Mouse (Mus musculus): ENCODE results near the gene Spon1. TPM values are rescaled to one million over a fixed set of nuclear protein-coding genes. Genes with fewer than 3 reads are reported as not detected.

Gene Spon1
- polyA plus RNA-seq, 1 experiment from 2014 or later = 13.9 TPM

DNA sequence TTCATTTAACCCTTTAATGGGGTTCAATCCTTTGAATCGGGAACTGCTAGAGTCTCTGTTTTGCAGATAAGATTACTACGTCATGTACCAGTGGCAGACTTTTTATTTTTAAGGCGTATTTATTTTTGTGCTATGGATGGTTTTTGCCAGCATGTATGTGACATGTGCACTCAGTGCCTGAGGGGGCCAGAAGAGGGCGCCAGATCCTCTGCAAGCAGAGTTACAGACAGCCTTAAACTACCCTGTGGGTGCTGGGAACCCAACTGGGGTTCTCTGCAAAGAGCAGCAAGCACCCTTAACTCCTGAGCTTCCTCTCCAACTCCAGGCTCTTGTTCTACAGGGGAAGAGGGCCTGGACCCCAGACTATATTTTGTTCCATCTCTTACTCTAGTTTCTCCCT is 23.2 kb upstream of the Spon1 start:
- Histone ChIP-seq H3K4me1 (replicated peaks; ENCODE audit: control insufficient read depth, insufficient read depth, low read length) (no peaks in the 10 kb centered on the region), H3K27me3 (ENCODE audit: control insufficient read depth, insufficient read depth, low read depth, low read length) (no peaks in the 10 kb centered on the region), H3K9me3 (ENCODE audit: control insufficient read depth, low read length) (no peaks in the 10 kb centered on the region), H3K4me2 (ENCODE audit: low read depth, low read length) (no peak overlapping the region), H3K36me3 (ENCODE audit: control insufficient read depth, insufficient read depth, low read length) (no peaks in the 10 kb centered on the region), H3K9ac (ENCODE audit: low read length) (no peak overlapping the region), H3K27ac (ENCODE audit: low read length) (no peak overlapping the region), H3K4me3 (ENCODE audit: low read length) (no peak overlapping the region)
- ATAC-seq (ENCODE audit: low read depth) = no peak
- WGBS = 81% methylated on average over 4 of the region's 4 CpGs

GRCm38 (mm10) chr7:113743982-113744381 is 21.8 kb upstream of the Spon1 start:
- no peak overlapping the region for H3K4me2 ChIP-seq (ENCODE audit: low read depth, low read length)
- no peak overlapping the region for H3K4me3 ChIP-seq (ENCODE audit: low read length)
- no peaks in the 10 kb centered on the region for H3K27me3 ChIP-seq (ENCODE audit: control insufficient read depth, insufficient read depth, low read depth, low read length)
- no peak overlapping the region for H3K9ac ChIP-seq (ENCODE audit: low read length)
- ATAC-seq (ENCODE audit: low read depth) = no peak
- 25% methylated on average over 5 of the region's 5 CpGs for WGBS
- no peaks in the 10 kb centered on the region for H3K9me3 ChIP-seq (ENCODE audit: control insufficient read depth, low read length)
- no peak overlapping the region for H3K27ac ChIP-seq (ENCODE audit: low read length)
- no peaks in the 10 kb centered on the region for H3K4me1 ChIP-seq (replicated peaks; ENCODE audit: control insufficient read depth, insufficient read depth, low read length)
- no peaks in the 10 kb centered on the region for H3K36me3 ChIP-seq (ENCODE audit: control insufficient read depth, insufficient read depth, low read length)

- no peak for ATAC-seq (ENCODE audit: low read depth)
- Histone ChIP-seq H3K36me3 (ENCODE audit: control insufficient read depth, insufficient read depth, low read length) (no peaks in the 10 kb centered on the region), H3K27ac (ENCODE audit: low read length) (no peak overlapping the region), H3K4me3 (ENCODE audit: low read length) (no peak overlapping the region), H3K4me1 (replicated peaks; ENCODE audit: control insufficient read depth, insufficient read depth, low read length) (no peaks in the 10 kb centered on the region), H3K4me2 (ENCODE audit: low read depth, low read length) (no peak overlapping the region), H3K9ac (ENCODE audit: low read length) (no peak overlapping the region), H3K9me3 (ENCODE audit: control insufficient read depth, low read length) (no peaks in the 10 kb centered on the region), H3K27me3 (ENCODE audit: control insufficient read depth, insufficient read depth, low read depth, low read length) (no peaks in the 10 kb centered on the region)
- 73% methylated on average over 2 of the region's 2 CpGs for WGBS
Observed at GRCm38 (mm10) chr7:113756616-113757015, 9.2 kb upstream of the Spon1 start.

- no peak for ATAC-seq (ENCODE audit: low read depth)
- Histone ChIP-seq H3K9me3 (ENCODE audit: control insufficient read depth, low read length) (peaks cover 5% of the 10 kb centered on the region; the same call in 1 of the 2 replicates), H3K4me3 (ENCODE audit: low read length) (no peak overlapping the region), H3K4me1 (replicated peaks; ENCODE audit: control insufficient read depth, insufficient read depth, low read length) (no peaks in the 10 kb centered on the region), H3K4me2 (ENCODE audit: low read depth, low read length) (no peak overlapping the region), H3K27ac (ENCODE audit: low read length) (no peak overlapping the region), H3K27me3 (ENCODE audit: control insufficient read depth, insufficient read depth, low read depth, low read length) (no peaks in the 10 kb centered on the region), H3K9ac (ENCODE audit: low read length) (no peak overlapping the region), H3K36me3 (ENCODE audit: control insufficient read depth, insufficient read depth, low read length) (no peaks in the 10 kb centered on the region)
- WGBS = 4% methylated on average over 1 of the region's 1 CpGs
Observed at GRCm38 (mm10) chr7:113759212-113759611, 6.6 kb upstream of the Spon1 start.

GRCm38 (mm10) chr7:113765133-113765532 is 665 bp upstream of the Spon1 start:
- no peak for ATAC-seq (ENCODE audit: low read depth)
- Histone ChIP-seq H3K27ac (ENCODE audit: low read length) (no peak overlapping the region), H3K4me1 (replicated peaks; ENCODE audit: control insufficient read depth, insufficient read depth, low read length) (peaks cover 10% of the 10 kb centered on the region), H3K36me3 (ENCODE audit: control insufficient read depth, insufficient read depth, low read length) (no peaks in the 10 kb centered on the region), H3K27me3 (ENCODE audit: control insufficient read depth, insufficient read depth, low read depth, low read length) (peaks cover 30% of the 10 kb centered on the region), H3K4me2 (ENCODE audit: low read depth, low read length) (no peak overlapping the region), H3K4me3 (ENCODE audit: low read length) (no peak overlapping the region), H3K9ac (ENCODE audit: low read length) (no peak overlapping the region), H3K9me3 (ENCODE audit: control insufficient read depth, low read length) (peaks cover 5% of the 10 kb centered on the region; the same call in 1 of the 2 replicates)
- WGBS = 83% methylated on average over 5 of the region's 5 CpGs

DNA sequence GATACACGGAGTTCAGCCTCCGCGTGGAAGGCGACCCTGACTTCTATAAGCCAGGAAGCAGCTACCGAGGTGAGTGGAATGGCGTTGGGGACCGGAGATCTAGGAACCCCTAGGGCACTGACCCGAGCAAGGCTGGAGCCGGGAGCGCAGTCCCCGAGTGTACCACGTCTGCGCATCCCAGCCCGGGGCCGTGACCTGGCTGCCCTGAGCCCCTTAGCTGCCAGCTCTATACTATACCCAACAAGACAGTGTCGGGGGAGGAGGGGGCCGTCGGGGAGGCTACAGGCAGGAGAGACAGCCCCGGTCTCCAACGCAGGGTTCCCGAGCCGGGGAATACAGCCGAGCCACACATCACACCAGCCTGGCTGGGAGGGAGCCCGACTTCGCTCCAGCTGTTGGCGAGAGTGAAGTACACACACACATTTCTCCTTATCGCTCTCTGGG is 722 bp downstream of the Spon1 start:
- Histone ChIP-seq H3K9ac (ENCODE audit: low read length) (peak overlapping the region; percentile 65), H3K4me1 (replicated peaks; ENCODE audit: control insufficient read depth, insufficient read depth, low read length) (peaks cover 10% of the 10 kb centered on the region), H3K27me3 (ENCODE audit: control insufficient read depth, insufficient read depth, low read depth, low read length) (peaks cover 30% of the 10 kb centered on the region), H3K4me2 (ENCODE audit: low read depth, low read length) (peak overlapping the region; percentile 94), H3K9me3 (ENCODE audit: control insufficient read depth, low read length) (peaks cover 5% of the 10 kb centered on the region; the same call in 1 of the 2 replicates), H3K4me3 (ENCODE audit: low read length) (peak overlapping the region; percentile 58), H3K27ac (ENCODE audit: low read length) (no peak overlapping the region), H3K36me3 (ENCODE audit: control insufficient read depth, insufficient read depth, low read length) (no peaks in the 10 kb centered on the region)
- 1% methylated on average over 27 of the region's 27 CpGs for WGBS
- ATAC-seq (ENCODE audit: low read depth) = peak; percentile 34

- Histone ChIP-seq H3K4me2 (ENCODE audit: low read depth, low read length) (no peak overlapping the region), H3K27ac (ENCODE audit: low read length) (no peak overlapping the region), H3K4me3 (ENCODE audit: low read length) (no peak overlapping the region), H3K27me3 (ENCODE audit: control insufficient read depth, insufficient read depth, low read depth, low read length) (peaks cover 30% of the 10 kb centered on the region), H3K9me3 (ENCODE audit: control insufficient read depth, low read length) (peaks cover 7% of the 10 kb centered on the region; the same call in 1 of the 2 replicates), H3K36me3 (ENCODE audit: control insufficient read depth, insufficient read depth, low read length) (no peaks in the 10 kb centered on the region), H3K9ac (ENCODE audit: low read length) (no peak overlapping the region), H3K4me1 (replicated peaks; ENCODE audit: control insufficient read depth, insufficient read depth, low read length) (peaks cover 10% of the 10 kb centered on the region)
- no peak for ATAC-seq (ENCODE audit: low read depth)
- WGBS = 18% methylated on average over 6 of the region's 6 CpGs
Observed at GRCm38 (mm10) chr7:113767546-113767945, 1.7 kb downstream of the Spon1 start.

GRCm38 (mm10) chr7:113768174-113768935 is 2.6 kb downstream of the Spon1 start:
- no peaks in the 10 kb centered on the region for H3K36me3 ChIP-seq (ENCODE audit: control insufficient read depth, insufficient read depth, low read length)
- no peak overlapping the region for H3K9ac ChIP-seq (ENCODE audit: low read length)
- 54% methylated on average over 6 of the region's 6 CpGs for WGBS
- H3K9me3 ChIP-seq (ENCODE audit: control insufficient read depth, low read length) = peaks cover 2% of the 10 kb centered on the region; the same call in 1 of the 2 replicates
- H3K4me1 ChIP-seq (replicated peaks; ENCODE audit: control insufficient read depth, insufficient read depth, low read length) = peaks cover 10% of the 10 kb centered on the region
- ATAC-seq (ENCODE audit: low read depth) = no peak; the same call in 1 of the 2 replicates
- H3K4me3 ChIP-seq (ENCODE audit: low read length) = no peak overlapping the region
- H3K27ac ChIP-seq (ENCODE audit: low read length) = no peak overlapping the region
- H3K27me3 ChIP-seq (ENCODE audit: control insufficient read depth, insufficient read depth, low read depth, low read length) = peaks cover 30% of the 10 kb centered on the region
- no peak overlapping the region for H3K4me2 ChIP-seq (ENCODE audit: low read depth, low read length)

DNA sequence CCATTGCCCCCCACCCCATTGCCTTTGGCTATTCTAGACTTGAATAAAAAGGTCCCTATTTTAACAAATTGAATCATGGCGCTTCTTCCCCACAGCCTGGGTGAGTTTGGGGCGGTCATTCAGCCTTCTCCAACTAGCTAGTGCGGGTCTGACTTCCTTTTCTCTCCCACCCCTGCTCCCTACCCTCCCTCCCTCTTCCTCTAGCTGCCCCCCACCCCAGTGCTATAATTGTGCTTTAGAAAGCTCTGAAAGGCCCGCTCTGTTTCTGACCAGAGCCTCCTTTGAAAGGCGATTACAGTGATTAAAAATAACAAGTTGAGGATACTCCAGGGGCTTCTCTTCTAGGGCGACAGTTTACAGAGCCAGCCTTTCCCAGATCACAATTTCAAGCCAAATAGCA is 3.5 kb downstream of the Spon1 start:
- no peak for ATAC-seq (ENCODE audit: low read depth)
- 41% methylated on average over 6 of the region's 6 CpGs for WGBS
- peaks cover 10% of the 10 kb centered on the region for H3K4me1 ChIP-seq (replicated peaks; ENCODE audit: control insufficient read depth, insufficient read depth, low read length)
- H3K4me2 ChIP-seq (ENCODE audit: low read depth, low read length) = no peak overlapping the region
- no peak overlapping the region for H3K9ac ChIP-seq (ENCODE audit: low read length)
- H3K9me3 ChIP-seq (ENCODE audit: control insufficient read depth, low read length) = peaks cover 2% of the 10 kb centered on the region; the same call in 1 of the 2 replicates
- no peak overlapping the region for H3K4me3 ChIP-seq (ENCODE audit: low read length)
- no peaks in the 10 kb centered on the region for H3K36me3 ChIP-seq (ENCODE audit: control insufficient read depth, insufficient read depth, low read length)
- H3K27ac ChIP-seq (ENCODE audit: low read length) = no peak overlapping the region
- H3K27me3 ChIP-seq (ENCODE audit: control insufficient read depth, insufficient read depth, low read depth, low read length) = peaks cover 30% of the 10 kb centered on the region
